Mouse (Mus musculus) kidney, adult 18-20 months (tissue): ENCODE data around the gene Ttll6.

ENCODE experiments used
- DNase-seq: peaks from one replicate; pipeline ENCODE4 v3.0.0; 2021

Ttll6 gene

DNA sequence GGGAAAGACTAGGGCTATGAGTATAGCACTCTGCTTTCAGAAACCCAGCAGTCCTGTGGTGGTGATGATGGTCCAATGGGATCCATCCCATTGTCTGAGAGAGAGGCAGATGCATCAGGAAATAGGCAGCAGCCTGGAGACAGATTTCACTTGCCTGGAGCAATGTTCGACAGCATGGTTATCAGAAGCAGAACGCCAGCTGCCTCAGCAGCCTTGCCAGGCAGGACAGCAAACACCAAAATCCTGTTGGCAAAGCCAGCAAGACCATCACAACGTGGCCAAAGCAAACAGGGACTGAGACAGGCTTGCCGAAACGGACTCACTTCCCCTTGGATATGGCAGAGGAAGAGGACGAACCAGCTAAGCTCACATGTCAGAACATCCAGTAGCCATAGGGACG, 35.4 kb downstream of the Ttll6 start:
- no peak for DNase-seq

DNA sequence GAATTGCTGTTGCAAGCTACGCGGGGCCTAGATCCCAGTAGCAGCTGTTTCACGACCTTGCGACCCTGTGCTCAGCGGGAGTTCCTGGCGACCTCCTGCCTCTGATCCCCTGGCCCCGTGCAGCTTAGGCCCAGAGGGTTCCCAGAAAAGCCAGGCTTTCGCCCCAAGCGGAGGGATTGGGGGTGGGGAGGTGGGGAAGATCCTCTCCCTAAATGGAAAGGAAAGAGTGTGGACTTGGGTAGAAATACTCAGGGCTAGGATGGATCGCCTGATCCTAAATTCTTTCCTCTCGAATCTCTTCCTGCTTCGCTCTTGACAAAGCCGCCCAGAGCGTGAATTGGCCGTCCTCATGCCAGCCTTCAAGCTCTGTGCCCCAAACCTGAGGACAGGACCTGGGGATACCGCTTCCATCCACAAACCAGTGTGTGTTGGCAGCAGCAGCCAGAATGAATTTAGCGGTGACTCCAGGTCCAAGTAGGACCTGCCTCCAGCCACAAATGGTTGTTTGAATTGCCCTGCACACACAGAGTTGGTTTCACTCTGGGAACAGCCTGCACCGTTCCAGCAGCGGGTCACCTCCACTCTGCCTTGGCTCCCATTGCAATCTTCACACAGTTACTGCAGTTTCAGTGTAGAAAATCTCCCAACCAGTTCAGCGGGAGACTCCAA, 37.3 kb downstream of the Ttll6 start:
- peak; percentile 21 for DNase-seq

DNA sequence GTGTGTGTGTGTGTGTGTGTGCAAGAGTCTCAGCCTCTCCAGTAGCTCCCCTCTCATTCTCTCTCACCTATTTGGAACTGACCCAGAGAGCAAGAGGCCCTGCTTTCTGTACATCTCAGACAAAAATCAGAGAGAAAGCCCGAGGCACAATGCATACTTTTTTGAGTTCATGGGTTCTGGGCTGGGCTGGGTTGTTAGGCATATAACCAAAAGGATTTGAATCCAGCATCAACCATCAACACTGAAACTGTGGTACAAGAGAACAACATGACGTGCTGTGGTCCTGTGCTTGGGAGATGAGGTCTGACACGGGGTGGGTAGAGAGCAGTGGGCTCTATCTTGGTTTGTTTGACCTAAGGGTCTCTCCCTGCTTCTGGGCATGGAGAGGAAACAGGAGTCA, 38.0 kb downstream of the Ttll6 start:
- no peak for DNase-seq

DNA sequence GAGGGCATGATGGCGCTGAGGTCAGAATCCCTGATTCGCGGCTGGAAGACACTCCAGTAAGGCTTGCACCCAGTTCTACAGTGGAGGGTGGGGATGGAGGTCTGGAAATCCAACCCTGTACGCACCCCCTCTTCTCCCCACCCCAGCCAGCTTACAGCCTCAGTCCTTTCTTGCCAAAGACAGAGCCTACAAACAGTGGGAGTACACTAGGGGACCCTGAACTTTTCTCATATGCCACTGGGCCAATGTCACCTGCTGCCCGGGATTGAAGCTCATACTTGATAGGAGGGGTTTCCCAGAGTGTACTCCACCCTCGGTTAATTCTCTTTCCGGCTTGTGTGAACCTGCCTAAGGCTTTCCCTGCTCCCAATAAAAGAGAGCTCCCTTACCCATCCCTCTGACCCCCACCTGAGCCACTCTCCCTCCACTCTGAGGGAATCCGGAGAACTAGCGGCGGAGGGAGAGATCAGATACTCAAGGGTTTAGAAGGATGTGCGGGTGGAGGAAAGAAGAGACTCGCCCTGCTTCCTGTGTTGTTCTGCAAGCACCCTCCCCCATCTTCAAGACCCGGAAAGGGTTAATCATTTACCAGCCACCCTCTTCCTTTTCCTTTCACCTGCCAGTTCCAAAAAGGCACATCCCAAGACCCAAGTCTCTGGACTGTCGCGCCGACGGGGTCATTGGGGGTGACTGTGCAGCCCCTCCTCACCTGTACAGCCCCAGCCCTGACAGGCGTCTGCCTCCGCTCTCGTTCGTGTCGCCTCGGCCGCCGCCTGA, 39.1 kb downstream of the Ttll6 start:
- DNase-seq: no peak

DNA sequence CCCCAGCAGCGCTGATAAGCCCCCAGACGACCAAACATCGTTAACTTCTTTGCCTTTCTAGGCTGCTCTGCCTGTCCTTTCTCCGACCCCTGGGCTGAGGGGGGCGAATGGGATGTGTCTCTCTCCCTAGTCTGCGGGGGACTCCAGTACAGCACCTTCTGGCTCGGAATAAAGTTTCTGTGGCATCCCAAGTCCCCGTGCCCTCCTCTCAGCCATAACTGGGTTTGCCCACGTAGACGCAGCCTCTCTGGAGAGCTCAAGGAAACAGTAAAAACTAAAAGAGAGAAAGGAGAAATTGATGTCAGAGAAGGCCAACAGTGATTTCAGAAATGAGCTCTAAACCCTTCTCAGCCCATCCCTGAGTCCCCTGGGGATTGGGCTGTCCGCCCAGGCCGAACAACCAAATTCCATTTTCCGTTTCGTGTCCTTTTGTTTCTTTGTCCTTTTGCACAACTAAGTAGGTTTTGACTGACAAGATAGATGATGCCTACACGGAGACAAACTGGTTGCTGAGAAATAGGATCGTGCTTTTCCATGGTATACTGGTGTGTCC, 39.8 kb downstream of the Ttll6 start:
- DNase-seq: no peak

DNA sequence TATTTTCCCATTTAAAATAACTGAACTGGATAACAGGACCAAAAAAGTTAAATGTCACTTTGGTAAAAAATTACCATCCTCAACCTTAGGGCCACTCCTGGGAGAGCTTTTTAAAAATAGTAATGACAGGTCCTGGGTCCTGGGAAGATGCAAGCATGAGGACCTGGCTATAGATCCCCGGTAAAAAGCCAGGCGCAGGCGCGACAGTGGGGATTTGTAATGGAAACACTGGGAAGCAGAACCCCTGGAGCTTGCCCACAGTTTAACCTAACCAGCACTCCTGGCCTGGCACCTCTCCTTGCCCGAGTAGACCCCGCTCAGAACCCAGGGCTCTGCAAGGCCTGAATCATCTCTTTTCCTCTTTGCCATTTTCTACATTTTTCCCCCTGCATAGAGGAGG, 41.3 kb downstream of the Ttll6 start:
- DNase-seq: no peak

DNA sequence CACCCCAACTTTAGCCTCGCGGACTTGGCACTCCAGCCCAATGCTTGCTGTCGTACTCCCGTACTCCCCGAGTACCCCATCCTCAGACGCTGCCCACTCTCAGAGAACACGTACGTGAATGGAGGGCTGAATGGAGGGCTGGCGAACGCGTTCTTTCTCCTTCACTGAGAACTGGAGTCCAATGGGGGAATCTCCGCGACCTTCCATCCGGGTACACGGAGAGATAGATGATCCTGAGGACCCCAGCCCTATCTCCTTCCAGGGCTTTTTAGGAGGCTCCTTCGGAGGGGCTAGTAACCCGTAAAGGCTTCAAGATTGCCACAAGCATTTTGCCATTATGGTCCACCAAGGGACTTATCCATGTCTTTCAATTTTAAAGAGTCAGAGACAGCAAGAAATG, 41.9 kb downstream of the Ttll6 start:
- no peak for DNase-seq

DNA sequence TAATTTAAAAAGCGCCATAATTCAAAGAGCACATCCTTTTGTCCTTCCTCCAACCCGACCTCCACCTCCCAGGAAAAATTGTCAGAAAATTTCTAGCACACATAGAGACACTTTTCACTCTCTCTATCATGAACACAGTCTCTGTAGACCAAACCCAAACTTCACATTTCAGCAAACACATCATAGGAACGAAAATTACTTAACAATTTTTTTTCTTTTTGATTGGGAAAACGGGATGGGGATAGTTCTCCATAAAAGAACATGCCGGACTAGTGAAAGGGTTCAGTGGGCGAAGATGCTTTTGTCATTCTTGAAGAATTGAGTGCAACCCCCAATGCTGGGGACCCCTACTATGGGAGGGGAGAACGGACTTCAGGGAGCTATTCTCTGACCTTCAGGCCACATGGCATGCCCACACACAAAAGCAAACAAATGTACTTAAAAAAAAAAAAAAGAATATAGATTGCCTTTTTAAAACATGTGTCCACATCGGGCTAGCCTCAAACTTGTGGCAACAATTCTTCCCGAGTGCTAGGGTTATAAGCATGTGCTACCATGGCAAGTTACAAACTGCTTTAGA, 42.5 kb downstream of the Ttll6 start:
- DNase-seq: no peak

DNA sequence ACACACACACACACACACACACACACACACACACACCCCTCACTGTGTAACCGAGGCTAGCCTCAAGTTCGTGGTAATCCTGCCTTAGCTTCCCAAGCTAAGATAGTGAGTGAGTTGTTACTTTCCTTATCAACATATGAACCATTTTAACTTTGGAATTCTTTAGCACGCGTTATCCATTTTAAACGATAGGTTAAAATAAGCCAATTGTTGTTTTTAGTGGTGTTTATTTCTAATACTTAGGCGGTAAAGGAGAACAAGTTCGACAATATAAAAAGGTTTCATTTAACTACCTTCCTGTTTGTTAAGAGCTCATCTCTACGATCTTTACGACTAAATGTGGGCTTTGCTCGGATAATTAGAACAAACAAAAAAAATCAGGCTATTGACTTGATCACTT, 43.3 kb downstream of the Ttll6 start:
- no peak for DNase-seq

DNA sequence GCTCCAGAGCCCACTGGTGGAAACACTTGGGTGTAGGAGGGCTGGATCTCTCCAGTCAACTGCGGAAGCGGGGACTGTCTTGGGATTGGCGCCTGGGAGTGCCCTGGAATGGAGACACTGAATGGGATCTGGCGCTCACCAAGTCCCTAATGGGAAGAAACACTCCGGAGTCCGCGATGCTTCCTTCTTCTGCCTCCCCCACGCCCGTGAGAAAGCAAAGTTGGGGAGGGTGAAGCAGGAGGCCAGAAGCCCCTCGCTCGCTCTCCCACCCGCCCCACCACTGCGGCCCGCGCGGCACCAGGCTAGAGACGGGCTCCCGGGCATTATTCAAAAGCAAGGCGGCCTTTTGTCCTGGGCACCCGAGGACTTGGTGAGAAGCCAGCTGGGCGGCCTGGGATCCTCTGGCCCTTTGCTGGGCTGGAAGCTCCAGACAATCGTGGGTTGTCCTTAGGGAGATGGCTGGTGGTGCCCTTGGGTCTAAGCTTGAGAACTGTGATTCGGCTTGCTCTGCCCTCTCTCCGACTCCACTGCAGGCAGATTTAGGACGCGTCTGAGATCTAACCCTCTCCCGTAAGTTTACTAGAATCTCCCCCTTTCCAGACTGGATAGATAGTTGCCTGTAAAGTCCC, 44.1 kb downstream of the Ttll6 start:
- no peak for DNase-seq

DNA sequence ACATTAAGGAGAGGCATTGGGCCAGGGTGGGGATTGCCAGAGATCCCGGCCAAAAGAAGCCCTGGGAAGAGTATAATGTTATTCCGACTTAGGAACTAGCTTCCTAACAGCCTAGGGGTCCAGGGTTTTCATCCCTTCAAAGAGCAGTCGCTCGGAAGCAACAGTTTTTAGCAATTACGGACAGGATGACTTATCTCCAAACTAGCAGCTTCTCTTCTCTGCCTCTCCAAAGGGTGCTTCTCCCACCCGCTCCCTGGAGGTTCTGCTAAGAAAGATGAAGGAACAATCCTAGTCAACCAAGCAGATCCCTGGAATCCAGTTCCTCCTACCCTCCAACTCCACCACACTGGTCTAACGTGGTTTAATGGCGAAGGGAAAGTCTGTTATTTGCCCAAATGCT, 44.8 kb downstream of the Ttll6 start:
- no peak for DNase-seq

DNA sequence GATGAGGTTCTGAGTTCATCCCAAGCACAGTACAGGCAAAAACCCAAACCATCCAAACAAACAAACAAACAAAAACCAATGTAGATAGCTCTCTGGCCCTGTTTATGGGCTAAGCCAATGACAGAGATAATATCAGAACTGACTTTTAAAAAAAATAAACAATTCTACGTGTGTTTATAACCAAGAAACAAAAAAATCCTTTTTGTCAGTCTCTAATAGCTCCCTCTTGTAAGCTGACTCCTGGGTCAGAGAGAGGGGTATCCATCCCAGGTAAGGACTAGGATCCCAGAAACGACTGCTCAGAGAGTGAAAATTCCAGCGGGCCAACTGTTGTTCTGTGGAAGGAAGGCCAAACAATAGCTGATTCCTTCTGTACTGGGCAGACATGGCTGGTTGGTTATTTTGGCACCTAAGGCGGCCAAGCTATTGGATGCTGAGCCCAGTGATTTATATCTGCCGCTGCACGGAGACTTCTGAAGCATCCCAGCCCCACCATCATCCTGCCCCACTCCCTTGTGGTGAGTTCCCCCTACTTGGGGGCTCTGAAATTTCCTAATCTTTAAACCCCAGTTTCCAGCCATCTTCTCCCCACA, 45.4 kb downstream of the Ttll6 start:
- no peak for DNase-seq

DNA sequence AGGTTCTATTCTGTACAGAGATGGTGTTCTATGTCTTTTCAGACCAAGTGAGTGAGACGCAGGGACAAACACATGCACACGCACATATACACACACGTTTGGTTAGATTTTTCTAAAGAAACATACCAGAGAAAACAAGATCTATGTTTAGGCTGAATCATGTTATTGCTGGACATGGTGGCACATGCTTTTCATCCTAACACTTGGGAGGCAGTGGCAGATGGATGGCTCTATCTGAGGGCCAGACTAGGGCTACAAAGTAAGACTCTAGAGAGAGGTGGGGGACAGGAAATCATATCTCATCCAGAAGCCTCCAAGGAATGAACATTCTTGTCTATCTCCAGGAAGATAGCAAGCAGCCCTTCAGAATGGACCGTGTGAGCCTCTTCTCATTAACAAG, 47.5 kb downstream of the Ttll6 start:
- DNase-seq: no peak

DNA sequence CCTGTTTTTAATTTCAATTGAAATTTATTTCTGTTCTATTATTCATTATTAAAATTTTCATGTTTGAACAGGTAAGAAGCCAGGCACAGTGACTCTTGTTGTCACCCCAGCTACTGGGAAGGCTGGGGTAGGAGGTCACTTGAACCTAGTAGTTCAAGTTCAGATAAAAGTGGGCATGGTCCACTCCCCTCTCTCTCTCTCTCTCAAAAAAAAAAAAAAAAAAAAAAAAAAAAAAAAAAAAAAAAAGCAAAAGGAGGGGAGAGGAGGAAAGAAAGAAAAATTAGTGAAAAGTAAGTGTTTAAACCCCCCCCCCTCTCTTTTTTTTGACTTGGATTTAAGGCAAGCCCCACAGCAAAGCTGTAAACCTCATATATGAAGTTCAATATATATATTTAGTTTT, 50.6 kb downstream of the Ttll6 start:
- no peak for DNase-seq

DNA sequence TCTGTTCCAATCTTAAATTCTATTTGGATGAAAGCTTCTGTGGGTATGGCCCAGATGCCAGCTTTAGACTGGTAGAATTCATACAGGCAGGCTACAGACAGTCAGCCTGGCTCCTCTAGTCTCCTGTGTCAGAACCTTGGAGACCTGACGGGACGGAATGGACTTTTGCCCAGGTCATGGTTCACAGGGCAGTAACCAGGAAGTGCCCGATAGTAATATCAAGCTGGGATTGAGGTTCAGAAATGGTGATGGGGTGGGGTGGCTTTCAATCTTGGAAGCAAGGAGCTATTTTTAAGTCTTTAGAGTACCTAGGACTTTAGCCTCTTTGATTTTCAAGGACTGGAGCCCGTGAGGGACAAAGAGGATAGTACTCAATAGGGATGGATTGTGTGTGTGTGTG, 53.7 kb downstream of the Ttll6 start:
- no peak for DNase-seq

DNA sequence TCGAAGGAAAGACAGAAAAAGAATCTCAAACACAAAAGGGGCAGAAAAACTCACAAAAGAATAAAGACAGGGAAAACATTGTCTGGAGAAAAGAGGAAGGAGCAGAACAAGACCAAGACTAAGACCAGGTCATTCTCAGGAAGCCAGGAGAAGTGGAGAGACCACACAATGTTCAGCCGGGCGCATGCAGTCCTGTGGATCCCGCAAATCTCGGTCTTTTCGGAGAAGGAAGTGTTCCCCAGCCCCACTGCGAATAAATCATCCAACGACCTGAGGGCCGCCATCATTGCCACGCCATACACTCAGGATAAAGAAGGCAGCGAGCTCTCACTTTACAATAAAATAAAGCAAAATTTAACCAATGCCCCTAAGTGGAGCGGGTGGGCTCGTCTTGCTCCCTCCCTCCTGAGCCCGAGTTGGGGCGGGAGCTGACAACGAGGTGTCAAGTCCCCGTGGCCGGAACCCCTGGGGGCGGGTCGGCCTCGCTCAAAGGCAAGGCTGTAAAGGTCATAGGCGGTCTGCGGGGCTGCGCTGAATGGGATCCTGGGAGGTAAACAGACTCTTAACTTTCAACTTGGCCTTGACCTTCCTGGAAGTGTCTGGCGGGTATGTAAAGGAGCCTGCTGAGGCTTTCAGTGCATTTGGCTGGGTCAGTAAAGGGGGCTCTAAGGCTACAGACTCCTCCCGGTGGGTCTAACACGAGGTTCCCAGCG, 56.4 kb downstream of the Ttll6 start:
- DNase-seq: no peak

DNA sequence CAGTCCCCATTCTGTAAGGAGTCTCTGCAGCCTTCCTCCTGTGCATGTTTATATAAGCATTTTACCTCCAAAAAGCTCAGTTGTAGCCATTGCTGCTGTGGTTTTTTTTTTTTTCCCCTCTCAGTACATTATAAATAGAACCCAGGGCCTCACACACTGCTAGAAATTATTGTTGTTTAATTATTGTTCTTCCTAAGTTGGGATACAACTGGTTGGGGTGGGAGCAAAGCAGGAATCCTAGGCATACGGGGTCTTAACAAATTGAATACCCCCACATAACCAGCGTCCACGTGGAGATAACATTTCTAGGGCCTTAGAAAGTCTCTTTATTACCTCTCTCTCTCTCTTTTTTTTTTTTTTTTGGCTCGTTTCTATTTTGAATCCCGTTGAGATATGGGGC, 57.5 kb downstream of the Ttll6 start:
- no peak for DNase-seq

DNA sequence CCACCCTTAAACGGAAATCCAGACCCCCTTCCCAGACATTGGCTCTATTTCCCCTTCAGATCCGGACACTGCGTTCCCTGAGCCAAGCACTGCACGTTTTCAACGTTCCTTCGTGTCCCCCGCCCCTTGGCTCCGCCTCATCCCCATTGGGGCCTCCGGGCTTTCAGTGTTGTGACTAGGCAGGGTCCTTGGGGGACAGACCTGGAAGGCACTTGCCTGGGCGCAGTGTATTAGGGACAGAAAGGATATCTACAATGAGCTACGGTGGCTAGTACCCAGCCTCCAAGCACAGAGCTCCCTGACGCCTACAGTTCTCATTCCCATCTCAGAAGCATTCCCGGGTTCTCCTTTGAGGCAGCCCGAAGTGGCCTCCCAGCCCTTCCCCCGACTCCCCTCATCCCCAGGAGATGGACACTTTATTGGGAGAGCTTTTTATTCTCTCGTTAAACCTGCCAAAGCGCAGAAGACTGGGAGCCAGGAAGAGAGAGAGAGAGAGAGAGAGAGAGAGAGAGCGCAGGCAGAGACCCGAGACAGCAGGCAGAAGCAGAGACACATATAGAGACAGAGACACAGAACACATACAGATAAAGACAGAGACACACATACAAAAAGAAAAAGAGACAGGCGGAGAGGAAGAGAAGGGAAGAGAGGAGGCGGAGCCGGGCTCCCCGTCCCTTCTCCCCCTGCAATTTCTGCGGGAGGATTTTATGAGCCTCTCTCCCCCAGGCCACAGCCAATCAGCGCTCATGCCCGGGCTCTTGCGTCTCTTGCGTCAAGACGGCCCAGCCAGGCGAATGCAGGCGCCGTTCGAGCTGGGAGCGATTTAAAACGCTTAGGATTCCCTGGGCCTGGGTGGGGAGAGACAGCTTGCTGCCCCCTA, 60.2 kb downstream of the Ttll6 start, which contains the start of gene Hoxb13:
Gene Hoxb13, plus strand, starts transcription at position 796 of the 880 bp plus-strand sequence.
- DNase-seq: no peak

DNA sequence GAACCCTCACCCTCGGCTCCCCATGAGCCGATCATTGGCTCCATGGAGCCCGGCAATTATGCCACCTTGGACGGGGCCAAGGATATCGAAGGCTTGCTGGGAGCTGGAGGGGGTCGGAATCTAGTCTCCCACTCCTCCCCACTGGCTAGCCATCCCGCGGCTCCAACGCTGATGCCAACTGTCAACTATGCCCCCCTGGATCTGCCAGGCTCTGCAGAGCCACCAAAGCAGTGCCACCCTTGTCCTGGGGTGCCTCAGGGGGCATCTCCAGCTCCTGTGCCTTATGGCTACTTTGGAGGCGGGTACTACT, 60.8 kb downstream of the Ttll6 start:
- no peak for DNase-seq

DNA sequence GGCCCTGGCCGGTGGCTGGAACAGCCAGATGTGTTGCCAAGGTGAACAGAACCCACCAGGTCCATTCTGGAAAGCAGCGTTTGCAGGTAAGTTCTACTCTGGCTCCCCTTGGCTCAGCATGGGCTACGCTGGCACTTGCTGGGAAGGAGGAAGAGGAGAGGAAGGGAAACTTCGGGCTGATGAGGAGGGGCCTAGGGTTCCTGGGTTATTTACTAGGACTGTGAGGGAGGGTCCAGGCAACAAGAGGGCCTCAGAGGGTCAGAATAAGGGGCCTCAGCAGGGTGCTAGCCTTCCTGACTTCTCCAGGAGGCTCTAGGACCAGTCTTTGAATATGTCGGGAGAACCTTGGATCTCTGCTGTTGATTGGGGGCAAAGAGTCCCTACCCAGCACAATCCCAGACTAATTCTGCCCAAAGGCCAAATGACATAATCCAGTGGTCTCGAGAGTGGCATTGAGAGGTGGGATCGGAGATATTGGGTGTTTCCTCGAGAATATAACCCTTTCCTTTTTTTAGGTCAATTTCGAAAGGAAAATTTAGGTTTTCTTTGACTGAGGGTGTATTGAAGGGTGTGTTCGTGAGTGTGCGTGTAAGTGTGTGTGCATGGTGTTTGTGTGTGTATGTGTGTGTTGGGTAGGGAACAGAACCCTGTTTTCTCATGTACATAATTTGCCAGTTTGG, 61.5 kb downstream of the Ttll6 start:
- DNase-seq: no peak

DNA sequence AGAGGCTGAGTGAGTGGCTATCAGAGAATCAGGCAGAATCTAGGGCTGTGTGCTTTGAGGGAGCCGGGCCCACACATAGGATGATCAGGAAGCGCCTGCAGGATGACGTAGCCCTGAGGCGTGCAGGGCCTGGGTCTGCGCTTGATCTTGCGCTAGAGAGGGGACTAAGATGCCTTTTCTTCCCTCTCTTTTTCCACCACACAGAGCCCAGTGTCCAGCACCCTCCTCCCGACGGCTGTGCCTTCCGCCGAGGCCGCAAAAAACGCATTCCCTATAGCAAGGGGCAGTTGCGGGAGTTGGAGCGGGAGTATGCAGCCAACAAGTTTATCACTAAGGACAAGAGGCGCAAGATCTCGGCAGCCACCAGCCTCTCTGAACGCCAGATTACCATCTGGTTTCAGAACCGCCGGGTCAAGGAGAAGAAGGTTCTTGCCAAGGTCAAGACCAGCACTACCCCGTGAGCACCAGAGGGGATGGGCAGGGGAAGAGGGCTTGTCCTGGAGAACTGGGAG, 62.2 kb downstream of the Ttll6 start:
- DNase-seq: no peak
